Mouse (Mus musculus): ENCODE results near the gene Gm11985.

Gene Gm11985

DNA sequence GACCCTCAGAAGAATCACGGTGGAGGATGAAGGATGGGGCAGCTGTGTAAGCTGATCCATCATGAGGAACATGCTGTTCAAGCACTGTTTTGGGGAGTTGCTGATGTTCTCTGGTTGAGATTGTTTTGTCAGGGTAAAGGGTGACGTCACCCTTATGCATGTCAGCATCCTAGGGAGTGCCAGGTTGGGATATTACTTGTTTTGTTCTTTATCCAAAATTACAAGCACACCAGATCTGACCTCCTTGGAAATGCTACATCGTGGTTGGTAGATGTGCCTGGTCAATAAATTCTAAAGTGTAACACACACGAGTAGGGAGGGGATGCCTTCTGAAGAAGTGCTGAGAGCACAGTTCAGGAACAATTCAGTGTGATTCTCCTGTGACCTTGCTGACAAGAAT lies 31.9 kb downstream of the Gm11985 start:
- CTCF ChIA-PET, result no interaction called here

DNA sequence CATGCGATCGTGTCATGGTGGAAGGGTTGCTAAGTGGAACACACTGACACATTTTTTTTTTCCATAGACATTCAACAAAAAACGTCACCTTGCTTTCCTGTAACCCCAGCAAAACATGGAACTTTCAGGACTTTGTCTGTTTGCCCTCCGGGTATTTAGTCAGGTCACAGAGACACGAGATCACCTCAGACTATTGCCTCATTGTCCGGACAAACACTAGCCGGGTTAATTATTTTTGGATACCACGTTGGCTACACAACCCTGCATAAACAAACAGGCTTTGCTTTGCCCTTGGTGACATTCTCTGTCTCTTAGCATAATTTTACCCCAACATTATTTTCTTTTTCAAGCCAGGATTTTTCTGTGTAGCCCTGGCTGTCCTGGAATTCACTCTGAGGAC lies 35.3 kb downstream of the Gm11985 start:
- CTCF ChIA-PET, result no interaction called here

DNA sequence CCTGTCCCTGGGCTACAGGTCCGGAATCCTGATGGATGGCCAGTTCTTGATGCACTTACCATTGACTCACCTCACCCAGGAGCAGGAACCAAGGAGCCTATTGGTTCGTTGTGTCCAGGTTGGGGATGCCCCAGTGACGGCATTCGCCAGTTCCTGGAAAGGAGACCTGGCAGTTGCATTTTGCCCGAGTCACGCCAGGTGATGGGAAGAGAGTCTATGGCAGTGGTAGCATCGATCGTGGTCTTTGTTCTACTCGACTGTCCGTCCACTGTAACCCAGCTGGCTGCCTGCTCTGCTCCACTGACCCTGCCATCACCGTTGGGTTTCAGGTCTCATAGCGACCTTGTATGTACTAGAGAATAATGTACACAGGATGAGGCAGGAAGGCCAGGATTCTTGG lies 36.0 kb downstream of the Gm11985 start:
- CTCF ChIA-PET, result no interaction called here

DNA sequence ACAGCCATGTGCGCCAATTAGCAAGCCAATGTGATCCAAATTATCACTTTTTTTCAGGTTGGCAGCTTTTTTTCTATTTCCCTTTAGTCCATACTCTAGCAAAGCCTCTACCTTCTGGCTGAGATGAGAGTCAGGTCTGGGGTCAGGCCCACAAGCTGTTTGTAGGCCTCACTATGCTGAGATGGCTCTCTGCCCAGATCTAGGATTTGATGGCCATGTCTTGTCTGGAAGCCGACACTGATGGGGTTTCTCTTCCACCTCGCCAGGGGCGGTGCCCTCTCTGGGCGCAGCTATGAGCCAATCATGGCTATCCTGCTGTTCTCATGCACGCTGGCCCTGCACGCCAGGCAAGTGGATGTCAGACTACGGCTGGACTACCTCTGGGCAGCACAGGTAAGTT lies 37.9 kb downstream of the Gm11985 start:
- CTCF ChIA-PET, result no interaction called here

DNA sequence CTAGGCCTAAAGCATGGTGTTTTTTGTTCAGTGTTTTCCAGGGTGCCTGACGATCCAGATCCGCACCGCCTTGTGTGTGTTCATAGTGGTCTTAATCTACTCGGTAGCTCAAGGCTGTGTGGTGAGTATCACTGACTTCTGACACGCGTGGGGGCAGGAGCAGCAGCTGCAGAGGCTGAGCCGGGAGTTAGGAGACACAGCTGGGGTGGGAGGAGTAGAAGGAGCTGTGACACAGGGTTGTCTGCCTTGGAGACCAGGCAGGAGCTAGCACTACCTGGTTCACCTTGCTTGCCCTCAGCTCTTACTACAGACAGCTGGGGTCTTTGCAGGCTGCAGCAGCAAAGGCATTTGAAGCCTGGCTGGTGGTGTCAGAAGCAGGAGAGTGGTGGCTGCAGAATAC lies 38.9 kb downstream of the Gm11985 start:
- CTCF ChIA-PET, result no interaction called here

DNA sequence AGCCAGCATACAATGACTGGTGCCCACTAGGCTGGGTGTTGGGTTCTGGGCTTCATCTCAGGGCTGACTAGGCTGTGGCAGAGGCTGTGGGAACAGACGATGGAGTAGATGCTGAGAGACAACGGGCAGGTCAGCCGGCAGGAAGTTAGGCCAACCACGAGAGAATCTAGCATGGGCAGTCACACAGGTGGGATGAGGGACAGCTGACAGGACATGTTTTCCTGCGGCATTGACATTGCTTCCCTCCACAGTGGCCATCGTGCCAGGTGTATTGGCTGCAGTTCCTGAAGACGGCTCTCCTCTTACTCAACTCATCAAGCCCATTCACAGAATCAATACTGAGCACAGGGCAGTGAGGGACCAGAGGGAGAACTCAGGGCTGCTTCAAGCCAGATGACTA lies 40.4 kb downstream of the Gm11985 start:
- CTCF ChIA-PET, result no interaction called here

DNA sequence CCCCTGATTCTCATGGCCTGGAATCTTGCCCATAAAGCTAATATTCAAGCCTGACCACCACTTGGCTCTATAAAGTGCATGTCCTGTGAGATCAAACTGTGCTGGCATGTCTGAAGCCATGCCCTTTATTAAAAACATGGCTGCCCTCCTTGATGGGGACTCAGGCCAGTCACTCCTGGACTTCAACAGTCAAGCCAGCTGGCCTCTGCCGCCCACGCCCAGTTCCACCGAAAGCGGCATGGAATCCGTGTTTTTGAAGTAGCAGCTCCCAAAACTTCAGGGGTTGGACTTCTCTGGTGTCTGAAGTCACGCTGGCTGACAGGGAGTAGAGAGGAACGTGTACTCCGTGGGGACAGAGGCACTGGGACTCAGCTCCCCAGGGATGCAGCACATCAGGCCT lies 40.8 kb downstream of the Gm11985 start:
- CTCF ChIA-PET, result no interaction called here

DNA sequence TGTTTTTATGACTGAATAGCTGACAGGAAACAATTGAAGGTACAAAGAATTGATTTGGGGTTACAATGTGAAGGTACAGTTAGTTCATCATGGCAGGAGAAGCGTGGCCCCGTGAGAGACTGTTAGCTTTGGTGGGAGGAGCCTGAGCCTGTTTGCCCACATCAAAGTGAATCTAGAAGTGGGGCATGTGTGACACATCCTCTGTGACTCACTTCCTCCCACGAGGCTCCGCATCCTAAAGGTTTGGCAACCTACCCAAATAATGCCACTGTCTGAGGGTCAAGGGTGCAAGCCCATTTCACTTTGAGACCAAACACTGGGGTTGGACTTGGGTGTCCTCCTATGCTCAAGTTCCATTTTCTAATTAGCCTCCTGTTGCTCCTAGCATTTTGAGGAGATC lies 43.1 kb downstream of the Gm11985 start:
- CTCF ChIA-PET, result no interaction called here

DNA sequence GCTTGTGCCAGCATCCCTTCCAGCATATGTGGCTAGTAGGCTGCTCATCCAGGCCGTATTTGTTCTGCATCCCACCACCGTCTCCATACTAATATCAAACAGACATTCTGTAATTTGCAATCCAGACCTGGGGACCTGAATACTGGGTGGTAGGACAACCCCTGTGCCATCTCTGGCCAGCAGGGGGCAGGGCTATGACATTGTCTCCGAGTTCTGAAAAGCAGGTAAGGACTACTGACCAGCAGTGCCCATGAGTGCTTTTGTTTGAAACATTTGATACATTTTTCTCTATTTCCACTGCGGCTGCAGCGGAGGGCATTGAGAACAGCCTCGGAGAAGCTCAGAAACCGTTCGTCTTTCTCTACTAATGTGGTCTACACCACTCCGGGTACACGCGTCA lies 44.0 kb downstream of the Gm11985 start:
- CTCF ChIA-PET, result no interaction called here

DNA sequence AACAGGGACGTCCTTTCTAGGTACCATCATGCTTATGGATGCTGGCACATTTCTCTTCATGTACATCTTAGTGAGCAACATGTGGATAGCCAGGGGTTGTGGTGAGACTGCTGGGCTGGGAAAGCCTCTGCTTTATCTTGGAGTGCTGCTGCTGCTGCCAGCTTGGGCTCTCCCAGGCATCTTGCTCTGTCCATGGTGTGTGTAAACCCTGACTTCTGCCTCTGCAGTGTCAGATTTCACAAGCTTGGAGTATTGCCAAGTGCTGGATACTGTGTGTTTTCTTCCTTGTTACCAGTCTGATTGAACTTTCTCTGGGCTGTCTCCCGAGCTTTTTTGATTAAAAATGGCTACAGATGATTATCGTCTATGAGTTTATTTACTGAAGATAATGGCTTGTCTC lies 45.6 kb downstream of the Gm11985 start:
- CTCF ChIA-PET, result no interaction called here

DNA sequence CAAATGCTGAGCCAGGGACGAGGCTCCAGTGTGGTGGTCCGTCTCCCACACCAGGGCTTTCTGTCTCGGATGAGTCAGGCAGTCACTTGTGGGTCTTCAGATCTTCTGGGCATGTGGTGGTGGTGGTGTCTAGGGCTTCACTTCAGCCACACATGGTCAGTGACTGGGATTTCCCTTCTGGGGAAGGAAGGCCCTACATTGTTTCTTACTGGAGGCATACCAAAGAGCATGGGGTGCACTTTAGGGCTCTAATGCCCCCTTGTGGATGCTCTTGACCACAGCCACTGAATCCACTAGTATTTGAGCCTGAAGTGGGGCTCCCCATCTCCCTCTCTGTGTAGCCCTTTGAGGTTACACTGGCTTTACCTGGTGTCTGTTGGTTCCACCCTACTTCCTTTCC lies 47.9 kb downstream of the Gm11985 start:
- CTCF ChIA-PET, result no interaction called here

DNA sequence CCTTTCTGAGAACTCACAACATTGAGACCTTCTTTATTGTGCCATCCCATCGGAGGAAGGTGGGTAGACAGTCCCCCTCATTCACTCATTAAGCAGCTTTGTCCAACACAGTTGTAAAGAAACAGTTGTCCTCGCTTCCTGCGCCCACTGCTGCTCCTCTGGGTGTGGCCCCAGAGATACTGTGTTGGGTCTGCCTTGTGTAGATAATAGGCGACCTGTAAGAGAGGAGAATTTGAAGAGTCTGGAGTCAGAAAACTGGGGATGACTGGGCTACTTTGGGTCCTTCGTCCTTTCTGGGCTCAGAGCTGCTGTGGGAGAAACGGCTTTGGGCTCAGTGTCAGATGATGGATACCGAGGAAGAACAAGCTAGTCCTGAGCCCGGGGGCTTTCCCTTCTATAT lies 50.0 kb downstream of the Gm11985 start:
- CTCF ChIA-PET, result no interaction called here

DNA sequence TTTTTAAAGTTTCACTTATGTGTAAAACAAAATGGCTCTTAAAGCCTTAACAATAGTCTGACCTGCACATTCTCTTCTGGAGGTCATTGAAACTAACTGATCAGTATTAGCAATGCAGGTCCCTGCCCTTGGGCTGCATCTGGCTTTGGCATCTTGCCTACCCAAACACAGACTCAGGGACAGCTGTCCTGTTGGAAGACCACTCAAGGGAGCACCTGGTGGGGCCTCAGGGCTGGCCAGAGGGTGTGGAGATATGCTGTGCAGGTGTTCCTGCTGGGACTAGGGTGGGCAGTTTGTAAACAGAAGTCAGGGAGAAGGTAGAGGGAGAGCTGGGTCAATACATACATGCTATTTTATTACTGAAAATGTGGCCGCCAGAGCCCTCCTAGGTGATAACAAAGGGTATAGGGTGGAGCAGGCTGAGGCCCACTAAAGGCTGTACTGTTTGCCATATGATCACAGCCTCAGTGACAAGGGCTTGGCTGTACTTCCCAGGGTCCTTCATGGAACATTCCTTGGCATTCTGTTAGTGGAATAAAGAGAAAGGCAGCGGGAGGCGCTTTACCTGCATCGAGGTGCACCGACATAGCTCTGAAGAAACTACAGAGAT lies 52.0 kb downstream of the Gm11985 start:
- CTCF ChIA-PET, result no interaction called here

DNA sequence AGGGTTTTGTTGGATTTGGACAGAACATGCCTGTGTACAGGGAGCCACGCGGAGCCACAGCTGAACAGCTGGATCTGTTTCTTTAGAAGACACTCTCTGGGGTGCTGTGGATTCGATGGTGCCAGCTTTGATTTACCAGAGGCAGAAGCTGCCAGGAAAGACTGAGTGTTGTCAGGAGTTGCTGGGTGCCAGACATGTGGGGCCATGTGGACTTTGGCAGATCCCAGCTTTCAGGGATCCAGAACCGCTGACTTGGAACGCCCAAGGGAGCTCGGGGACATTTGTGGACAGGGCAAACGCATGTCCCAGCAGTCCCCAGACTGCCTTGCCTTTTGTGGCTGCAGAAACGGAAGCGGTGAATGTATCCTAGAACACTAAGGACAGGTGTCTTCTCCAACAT lies 52.6 kb downstream of the Gm11985 start:
- CTCF ChIA-PET, result no interaction called here

DNA sequence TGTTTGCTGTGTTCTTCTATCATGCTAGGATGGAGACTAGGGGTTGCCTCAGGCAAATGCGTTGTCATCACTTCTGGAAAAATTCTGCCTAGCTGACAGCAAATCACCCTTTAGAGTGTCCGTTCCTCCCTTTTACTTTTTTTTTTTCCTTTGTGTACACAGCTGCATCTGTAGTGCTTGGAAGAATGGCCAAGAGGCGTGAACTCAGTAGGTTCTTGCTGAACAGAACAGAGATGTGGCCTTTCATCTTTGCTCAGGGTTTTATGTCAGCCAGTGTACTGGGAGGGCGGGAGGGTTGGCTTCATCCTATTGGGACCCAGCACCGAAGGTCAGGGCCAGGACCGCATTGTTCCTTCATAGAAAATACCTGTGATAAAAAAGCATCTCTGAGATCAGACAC lies 53.1 kb downstream of the Gm11985 start:
- CTCF ChIA-PET, result no interaction called here

DNA sequence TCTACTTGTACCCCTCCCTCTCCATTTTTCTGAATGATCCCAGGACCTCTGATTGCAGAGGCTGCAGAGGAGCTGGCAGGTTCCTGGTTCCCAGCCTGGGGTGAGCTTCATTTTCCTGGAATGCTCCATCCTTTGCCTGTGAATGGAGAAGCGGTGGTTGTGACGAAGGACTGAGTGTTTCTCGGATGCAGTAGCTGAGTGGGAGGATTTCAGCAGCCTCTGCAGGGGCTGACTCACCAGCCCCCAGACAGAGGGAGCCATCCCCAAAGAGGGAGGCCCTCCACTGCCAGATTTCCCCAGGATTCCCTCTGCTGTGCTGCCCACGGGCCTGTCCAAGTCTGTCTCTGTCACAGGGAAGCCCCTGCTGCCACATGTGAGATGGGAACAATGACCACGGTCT lies 54.0 kb downstream of the Gm11985 start:
- CTCF ChIA-PET, result no interaction called here

DNA sequence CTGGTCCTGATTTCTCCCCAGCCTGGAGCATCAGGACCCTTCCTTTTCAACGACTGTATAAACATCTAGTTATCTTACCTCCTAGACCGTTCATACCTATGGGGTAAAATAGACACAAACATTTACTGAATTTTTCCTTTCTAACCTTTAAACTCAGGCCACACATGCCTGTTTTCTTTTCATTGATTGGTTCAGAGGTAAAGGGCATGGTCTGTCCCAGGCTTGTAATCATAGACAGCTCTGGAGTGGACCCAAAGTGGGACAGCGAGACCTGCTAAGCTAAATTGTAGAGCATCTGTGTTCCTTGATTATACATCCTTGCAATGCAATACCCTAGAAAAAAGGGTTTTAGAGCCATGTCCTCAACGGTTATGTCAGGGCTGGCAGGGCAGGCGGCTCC lies 54.6 kb downstream of the Gm11985 start:
- CTCF ChIA-PET, result no interaction called here
